Mouse (Mus musculus) adrenal gland, postnatal 10 days (tissue): ENCODE data around the gene Lyrm1. TPM values are rescaled to one million over a fixed set of nuclear protein-coding genes. Genes with fewer than 3 reads are reported as not detected.

Source experiments
- DNase-seq: peaks from one replicate; pipeline ENCODE4 v3.0.0; 2021; ENCODE audit warnings: mixed read lengths
- long read RNA-seq, 2 experiments: library from polyadenylated mRNA; stranded (forward); transcript quantifications; one replicate each; pipeline ENCODE4 v2.0.0; 2021
- total RNA-seq, 2 experiments: library from RNA; stranded (reverse); gene quantifications; 2 replicates each; pipeline ENCODE4 v1.2.3; 2021

Lyrm1 gene
- total RNA-seq: 1 to 10 TPM; 7.2 to 7.5 TPM
- long read RNA-seq, experiment 1, partial matches to known transcripts: 0 of 8 reads
- long read RNA-seq, experiment 1, other reads (novel, unspliced or antisense): 4 of 8 reads
- long read RNA-seq, experiment 2, partial matches to known transcripts: 0 of 5 reads
- long read RNA-seq, experiment 2, other reads (novel, unspliced or antisense): 1 of 5 reads

DNA sequence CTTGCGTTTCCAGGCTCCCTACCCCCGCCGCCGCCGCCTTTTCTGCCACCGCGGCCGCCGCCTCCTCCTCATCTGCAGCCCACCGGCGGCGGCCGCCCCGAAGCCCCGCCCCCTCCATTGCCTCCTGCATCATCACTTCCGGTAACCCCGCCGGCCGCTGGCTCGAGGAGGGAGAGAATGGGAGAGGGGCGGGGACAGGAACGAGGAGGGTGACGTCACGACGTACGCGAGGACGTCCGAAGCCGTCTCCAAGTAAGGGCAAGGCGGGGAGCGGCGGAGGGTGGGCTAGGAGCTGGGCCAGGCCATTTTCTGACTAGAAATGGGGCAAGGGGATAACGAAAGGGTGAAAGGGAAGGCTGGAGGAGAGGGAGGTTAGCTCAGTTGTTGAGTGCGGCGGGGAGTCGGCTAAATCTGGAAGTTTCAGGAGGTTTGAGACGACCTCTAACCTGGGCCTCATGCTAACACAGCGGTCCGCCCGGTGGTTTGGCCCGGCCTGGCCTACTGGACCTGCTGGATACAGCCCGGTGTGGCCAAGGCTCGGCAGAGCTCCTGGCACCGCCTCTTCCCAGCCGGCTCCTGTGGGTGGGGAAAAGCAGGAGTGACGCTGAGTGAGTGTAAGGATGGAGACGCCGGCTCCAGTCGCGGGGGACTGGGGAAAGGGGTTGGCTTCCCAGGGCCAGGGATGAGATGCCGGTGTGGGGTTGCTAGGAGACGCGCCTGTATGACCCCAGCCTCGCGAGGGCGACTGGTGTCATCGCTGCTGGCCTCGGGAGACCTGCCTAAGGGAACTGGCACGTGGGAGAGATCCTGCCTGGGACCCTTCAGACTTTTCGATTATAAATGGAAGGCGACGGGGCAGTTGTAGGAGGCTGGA, at the start of gene Lyrm1, which contains the start of gene Dcun1d3:
Gene Lyrm1, plus strand, starts transcription at position 223 of the 874 bp plus-strand sequence.
Gene Dcun1d3, minus strand, starts transcription at position 660 of the 874 bp plus-strand sequence.
- peak; percentile 99 for DNase-seq

GRCm38 (mm10) chr7:119847396-119847795, 48.3 kb upstream of the Lyrm1 start:
- peak; percentile 50 for DNase-seq

GRCm38 (mm10) chr7:119849096-119849495, 46.6 kb upstream of the Lyrm1 start:
- DNase-seq: peak; percentile 84

- DNase-seq: peak; percentile 53
Observed at GRCm38 (mm10) chr7:119850737-119851136, 44.9 kb upstream of the Lyrm1 start.

DNA sequence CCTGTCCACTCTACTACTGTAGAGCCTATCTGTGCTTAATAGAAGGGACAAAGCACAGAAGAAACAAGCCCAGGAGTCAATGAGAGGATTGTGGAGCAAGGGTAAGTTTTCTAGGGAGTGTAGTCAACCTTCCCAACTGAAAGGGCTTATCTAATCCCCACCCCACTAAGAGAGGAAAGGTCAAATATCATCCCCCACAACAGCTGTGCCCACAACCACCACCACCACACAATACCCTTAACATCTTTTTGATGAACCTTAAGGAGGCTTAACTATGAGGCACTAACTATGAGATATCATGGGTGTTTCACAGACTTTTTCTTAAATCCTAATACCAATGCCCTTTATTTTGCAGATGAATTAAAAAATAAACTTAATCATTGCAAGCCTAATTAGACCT, 43.2 kb upstream of the Lyrm1 start:
- no peak for DNase-seq

DNA sequence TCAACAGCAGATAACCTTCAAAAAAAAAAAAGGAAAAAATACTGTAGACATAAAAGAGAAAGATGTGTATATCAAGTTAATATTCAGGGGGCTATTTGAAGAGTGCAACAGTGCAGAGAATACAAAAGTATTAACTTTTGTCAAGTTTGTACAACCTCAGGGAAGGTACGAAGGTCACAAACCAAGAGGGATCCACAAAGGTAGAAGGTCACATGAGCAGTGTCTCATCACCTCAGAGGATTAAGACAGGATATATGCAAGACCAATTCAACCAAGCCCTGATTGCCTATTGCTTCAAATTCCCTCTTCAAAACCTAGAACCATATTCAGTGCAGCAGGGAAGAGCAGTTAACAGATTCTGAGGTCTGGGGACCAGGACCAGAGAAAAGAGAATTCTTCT, 42.5 kb upstream of the Lyrm1 start:
- DNase-seq: no peak

- no peak for DNase-seq
Observed at GRCm38 (mm10) chr7:119854362-119854761, 41.3 kb upstream of the Lyrm1 start.

GRCm38 (mm10) chr7:119855031-119855430, 40.6 kb upstream of the Lyrm1 start:
- DNase-seq: peak; percentile 21

GRCm38 (mm10) chr7:119859476-119859875, 36.2 kb upstream of the Lyrm1 start:
- no peak for DNase-seq

DNA sequence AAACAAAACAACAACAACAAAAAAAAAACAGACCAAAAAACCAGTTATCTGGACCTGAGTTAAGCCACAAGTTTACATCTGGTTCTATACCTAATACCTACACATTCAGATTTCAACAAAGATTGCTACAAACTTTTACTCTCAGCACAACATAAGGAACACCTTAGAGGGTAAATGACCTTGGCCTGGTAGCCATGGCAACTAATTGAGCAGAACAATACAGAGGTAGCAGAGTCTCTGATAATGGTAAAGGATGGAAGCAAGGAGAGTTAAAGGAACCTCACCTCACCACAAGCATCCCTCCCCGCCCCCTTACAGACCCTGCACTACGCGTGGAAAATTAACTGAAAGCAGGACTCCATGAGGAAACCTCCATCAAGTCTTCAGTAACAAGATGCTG, 35.5 kb upstream of the Lyrm1 start:
- no peak for DNase-seq

- DNase-seq: no peak
Observed at GRCm38 (mm10) chr7:119860554-119860953, 35.1 kb upstream of the Lyrm1 start.

- no peak for DNase-seq
Observed at GRCm38 (mm10) chr7:119860971-119861334, 34.7 kb upstream of the Lyrm1 start.

- peak; percentile 64 for DNase-seq
Observed at GRCm38 (mm10) chr7:119861335-119862091, 34.1 kb upstream of the Lyrm1 start.

DNA sequence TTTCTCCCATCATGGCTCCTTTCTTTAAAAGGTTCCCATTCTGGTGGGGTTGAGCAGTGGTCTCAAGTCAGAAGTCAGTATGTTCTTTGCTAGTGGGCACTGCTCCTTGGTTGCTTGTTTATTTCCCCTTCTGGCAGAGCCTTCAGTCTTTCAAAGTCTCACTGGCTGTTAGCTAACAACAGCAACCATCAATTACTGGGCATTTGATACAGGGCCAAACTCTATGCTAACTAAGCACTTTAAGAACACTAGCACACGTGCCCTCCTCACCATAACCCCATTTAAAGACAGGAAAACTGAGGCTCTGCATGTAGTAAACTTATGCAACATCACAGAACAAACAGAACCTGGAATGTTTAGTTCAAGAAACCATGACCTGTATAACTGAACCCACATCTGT, 33.5 kb upstream of the Lyrm1 start:
- no peak for DNase-seq

GRCm38 (mm10) chr7:119864500-119864899, 31.2 kb upstream of the Lyrm1 start:
- no peak for DNase-seq

GRCm38 (mm10) chr7:119866136-119866535, 29.5 kb upstream of the Lyrm1 start:
- no peak for DNase-seq

DNA sequence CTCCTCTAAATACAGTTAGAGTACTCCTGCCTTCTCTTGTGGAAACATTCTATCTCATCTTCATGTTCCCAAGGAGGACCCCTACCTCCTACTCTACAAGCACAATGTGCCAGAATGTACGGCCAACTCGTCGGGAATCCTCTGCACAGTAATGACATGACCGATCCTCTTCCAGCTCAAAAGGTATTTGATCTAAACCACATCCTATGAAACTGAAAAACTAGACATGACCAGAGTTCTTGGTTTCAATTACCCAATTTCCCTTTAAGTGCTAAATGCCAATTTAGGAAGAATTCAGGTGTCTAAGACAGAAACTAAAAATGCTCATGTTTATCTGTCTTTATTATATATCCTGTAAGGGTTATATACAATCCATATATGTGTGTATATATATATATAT, 23.5 kb upstream of the Lyrm1 start:
- DNase-seq: no peak

DNA sequence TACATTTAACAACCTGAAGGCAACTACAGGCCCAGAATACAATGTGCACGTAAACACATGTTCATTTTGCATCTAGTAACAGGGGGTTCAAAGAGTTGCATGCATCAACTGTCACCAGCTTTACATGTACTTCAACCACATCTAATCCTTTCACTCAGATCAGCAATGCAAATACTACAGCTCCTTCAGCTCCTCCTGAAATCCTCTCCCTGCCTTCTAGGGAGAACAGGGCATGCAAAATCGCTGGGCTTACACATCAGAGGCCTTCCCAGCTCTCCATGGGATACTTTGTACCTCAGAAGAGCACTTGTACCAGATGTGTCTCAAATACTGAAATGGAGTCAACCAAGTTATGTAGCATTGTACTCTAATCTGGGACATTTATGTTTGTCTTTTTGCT, 22.6 kb upstream of the Lyrm1 start:
- DNase-seq: no peak

- DNase-seq: peak; percentile 39
Observed at GRCm38 (mm10) chr7:119875776-119876440, 19.8 kb upstream of the Lyrm1 start.

DNA sequence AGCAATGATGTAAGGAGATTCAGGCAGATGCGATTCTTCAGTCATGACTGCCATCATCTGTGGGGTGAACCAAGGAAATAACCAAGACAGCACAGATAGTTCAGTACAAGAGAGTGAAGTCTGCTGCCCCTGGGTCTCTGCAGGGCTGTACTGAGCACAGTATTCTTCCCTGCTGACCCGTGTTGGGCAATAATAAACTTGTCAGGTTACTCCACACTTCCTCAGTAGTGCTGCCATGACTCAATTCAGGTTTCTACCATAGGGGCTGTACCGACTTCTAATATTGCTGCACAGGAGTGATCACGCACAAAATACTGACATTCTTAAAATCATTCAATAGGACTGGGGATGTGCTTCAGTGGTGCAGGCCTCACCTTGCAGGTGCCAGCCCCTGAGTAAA, 16.5 kb upstream of the Lyrm1 start:
- DNase-seq: no peak

DNA sequence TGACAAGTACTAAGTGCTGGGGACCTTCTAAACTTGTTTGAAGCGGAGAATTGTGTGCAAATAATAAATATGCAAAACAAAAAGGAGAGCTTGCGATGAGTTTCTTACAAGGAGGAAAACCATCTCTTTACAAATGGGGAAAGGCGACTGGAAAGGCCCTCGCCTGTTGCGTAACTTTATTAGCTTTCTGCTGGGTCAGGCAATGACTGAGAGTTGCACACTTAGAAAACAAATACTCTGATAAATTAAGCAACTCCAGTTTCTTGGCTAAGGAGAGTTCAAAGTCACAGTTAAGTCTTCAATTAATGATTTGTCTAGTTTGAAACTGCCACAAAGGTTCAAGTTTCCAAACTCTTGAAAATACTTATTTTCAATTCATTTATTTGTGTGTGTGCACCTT, 15.3 kb upstream of the Lyrm1 start:
- DNase-seq: peak; percentile 31

- no peak for DNase-seq
Observed at GRCm38 (mm10) chr7:119881229-119881628, 14.4 kb upstream of the Lyrm1 start.
